Mouse (Mus musculus) stomach, embryonic 16.5 days (tissue): Measurements from ENCODE around the gene Acbd5. TPM values are rescaled to one million over a fixed set of nuclear protein-coding genes. Genes with fewer than 3 reads are reported as not detected.
A peak's percentile ranks its signal among the peaks of the same experiment; 100 is the strongest.

Source experiments
- ATAC-seq: fragments of 200-750 bp; cut with Nextera tagmentation; 2 replicates; pipeline ENCODE4 v1.8.0; 2017; ENCODE audit warnings: moderate number of reproducible peaks, moderate TSS enrichment; ENCODE audit not compliant: insufficient read depth, low FRiP score
- H3K27ac ChIP-seq: fragments of 300-500 bp; sonication (generic); 2 replicates; pipeline ENCODE4 v1.5.1; 2014; ENCODE audit warnings: low read length
- H3K27me3 ChIP-seq: fragments of 300-500 bp; sonication (generic); 2 replicates; pipeline ENCODE4 v1.6.1; 2014; ENCODE audit warnings: low read length, control low read depth, mixed read lengths; ENCODE audit not compliant: control insufficient read depth, insufficient read depth
- H3K36me3 ChIP-seq: fragments of 300-500 bp; sonication (generic); 2 replicates; pipeline ENCODE4 v1.6.1; 2014; ENCODE audit warnings: low read length; ENCODE audit not compliant: control insufficient read depth, insufficient read depth
- H3K4me1 ChIP-seq: fragments of 300-500 bp; sonication (generic); 2 replicates; pipeline ENCODE4 v1.6.1; 2014; ENCODE audit warnings: low read length, control low read depth, mixed read lengths; ENCODE audit not compliant: control insufficient read depth, insufficient read depth
- H3K4me2 ChIP-seq: fragments of 300-500 bp; sonication (generic); 2 replicates; pipeline ENCODE4 v1.6.1; 2014; ENCODE audit warnings: low read depth, low read length, mixed read lengths
- H3K4me3 ChIP-seq: fragments of 300-500 bp; sonication (generic); replicated peaks from 2 replicates; pipeline ENCODE4 v1.5.1; 2014; ENCODE audit warnings: mild to moderate bottlenecking, low read length
- H3K9ac ChIP-seq: fragments of 300-500 bp; sonication (generic); 2 replicates; pipeline ENCODE4 v1.6.1; 2014; ENCODE audit warnings: low read length
- H3K9me3 ChIP-seq: fragments of 300-500 bp; sonication (generic); replicated peaks from 2 replicates; pipeline ENCODE4 v1.6.1; 2016; ENCODE audit warnings: low read length, control low read depth; ENCODE audit not compliant: control insufficient read depth
- WGBS: fragments of 180-500 bp; shearing (Covaris S2); extraction: QIAGEN DNeasy Blood & Tissue Kit; methylation state at CpG from one replicate; pipeline ENCODE4 v1.1.7; 2014; 5-methylcytosine and 5-hydroxymethylcytosine counted together
- polyA plus RNA-seq: library from polyadenylated mRNA; unstranded; fragments of >200 nt; fragmentation: Nextera tagmentation; extraction: Ambion mirVana; gene quantifications from 2 replicates; pipeline ENCODE4 v1.2.1, GENCODE M21; 2015

Acbd5 gene
- polyA plus RNA-seq, 1 experiment from 2014 or later: 41.8 TPM

DNA sequence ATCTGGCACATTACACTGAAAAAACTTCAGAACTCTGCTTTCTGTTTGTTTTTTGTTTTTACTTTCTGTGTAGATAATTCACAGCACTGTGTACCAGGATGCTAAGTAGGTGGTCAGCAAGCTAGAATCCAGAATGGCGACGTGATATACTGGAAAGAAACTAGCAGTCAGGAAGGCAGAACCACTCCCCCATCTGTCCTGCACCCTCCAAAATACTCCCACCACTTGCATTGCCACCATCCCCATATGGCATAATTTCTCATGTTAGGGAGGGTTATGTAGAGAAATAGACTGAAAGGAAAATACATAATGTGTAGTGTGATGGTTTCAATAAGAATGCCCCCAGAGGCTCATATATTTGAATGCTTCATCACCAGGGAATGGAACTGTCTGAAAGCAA lies 16.1 kb upstream of the Acbd5 start:
- no peak overlapping the region for H3K9ac ChIP-seq
- no peaks in the 10 kb centered on the region for H3K36me3 ChIP-seq
- H3K27me3 ChIP-seq: no peaks in the 10 kb centered on the region
- no peak for ATAC-seq
- H3K27ac ChIP-seq: no peak overlapping the region
- H3K4me1 ChIP-seq: no peaks in the 10 kb centered on the region
- 80% methylated on average over 2 of the region's 2 CpGs for WGBS
- H3K4me3 ChIP-seq: no peak overlapping the region
- no peak overlapping the region for H3K4me2 ChIP-seq
- H3K9me3 ChIP-seq: no peaks in the 10 kb centered on the region

DNA sequence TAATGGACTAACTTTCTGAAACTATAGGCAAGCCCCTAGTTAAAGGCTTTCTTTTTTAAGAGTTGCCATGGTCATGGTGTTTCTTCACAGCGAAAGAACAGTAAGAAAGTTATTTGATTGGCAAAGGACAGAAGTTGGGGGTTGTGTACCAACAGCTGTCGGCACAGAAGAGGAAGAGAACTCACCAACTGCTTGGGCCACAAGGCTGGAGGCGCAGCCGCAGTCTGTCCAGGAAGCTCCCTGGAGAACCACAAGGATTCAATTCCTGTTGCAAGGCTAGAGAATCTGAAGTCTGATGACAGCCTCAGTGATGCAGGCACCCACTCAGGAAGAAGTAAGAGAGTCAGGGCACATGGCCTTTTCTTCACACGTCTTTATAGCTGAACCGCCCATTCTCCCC lies 15.4 kb upstream of the Acbd5 start:
- Histone ChIP-seq H3K4me3 (no peak overlapping the region), H3K4me1 (no peaks in the 10 kb centered on the region), H3K4me2 (no peak overlapping the region), H3K27me3 (no peaks in the 10 kb centered on the region), H3K9me3 (no peaks in the 10 kb centered on the region), H3K27ac (no peak overlapping the region), H3K36me3 (no peaks in the 10 kb centered on the region), H3K9ac (no peak overlapping the region)
- WGBS: 69% methylated on average over 6 of the region's 6 CpGs
- no peak for ATAC-seq

DNA sequence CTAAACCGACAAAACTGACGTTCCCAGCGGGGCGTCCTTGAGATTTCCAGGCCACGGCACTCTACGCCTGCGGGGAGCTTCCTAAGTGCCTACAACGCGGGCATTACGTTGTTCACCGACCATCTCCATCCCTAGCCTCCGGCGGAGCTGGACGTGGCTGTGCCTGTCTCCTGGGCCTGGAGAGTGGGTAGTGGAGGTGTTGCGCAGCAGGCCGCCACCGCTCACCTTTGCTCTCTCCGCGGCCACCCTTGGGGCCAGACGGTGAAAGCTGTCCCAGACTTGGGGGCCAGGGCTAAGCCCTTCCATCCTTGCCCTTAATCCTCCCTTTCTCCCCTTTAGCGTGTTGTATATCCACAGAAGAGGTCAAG lies 387 bp downstream of the Acbd5 start:
- H3K27ac ChIP-seq: peak overlapping the region; percentile 98
- no peaks in the 10 kb centered on the region for H3K36me3 ChIP-seq
- H3K9ac ChIP-seq: peak overlapping the region; percentile 93
- ATAC-seq: peak; percentile 67
- peak overlapping the region; percentile 79 for H3K4me3 ChIP-seq
- H3K4me2 ChIP-seq: peak overlapping the region; percentile 98
- H3K27me3 ChIP-seq: no peaks in the 10 kb centered on the region
- 1% methylated on average over 21 of the region's 21 CpGs for WGBS
- H3K4me1 ChIP-seq: 0 out of 2 replicates have a peak, but pooled peaks cover 3% of the 10 kb centered on the region
- H3K9me3 ChIP-seq: no peaks in the 10 kb centered on the region

DNA sequence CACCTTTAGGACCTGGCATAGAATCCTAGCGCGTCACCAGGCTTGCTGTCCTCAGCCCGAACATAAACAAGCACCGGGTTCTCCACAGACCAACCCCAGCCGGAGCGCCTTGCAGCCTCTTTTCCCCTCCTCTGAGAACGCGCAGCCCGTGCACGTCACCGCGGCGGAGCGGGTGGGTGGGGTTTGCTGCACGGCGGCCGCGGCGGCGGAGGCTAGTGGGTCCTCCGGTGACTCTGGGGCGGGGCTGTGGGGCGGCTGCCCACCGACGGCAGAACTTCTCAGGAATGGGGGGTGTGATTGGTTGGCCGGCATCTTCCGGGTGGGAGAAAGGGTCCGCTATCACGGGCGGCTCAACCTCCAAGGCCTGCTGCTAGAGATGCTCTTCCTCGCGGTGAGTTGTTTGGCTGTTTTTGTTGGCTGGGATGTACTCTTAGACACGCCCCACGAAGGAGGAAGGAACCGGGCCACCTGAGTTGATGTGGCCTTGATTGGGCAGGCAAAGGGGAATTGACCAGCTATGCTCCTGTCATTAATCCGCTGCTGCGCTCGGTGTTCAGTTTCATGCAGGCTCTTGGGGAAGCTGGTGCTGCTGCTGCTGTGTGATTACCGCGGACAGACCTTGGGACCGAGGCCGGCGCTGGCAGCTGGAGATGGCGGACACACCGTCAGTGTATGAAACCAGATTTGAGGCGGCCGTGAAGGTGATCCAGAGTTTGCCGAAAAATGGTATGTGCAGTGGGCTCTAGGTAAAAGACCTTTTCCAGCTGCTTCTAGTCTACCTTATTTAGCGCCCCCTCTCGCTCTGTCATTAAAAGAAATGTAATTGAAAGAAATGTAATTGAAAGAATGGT lies 1.2 kb downstream of the Acbd5 start:
- Histone ChIP-seq H3K4me3 (peak overlapping the region; percentile 79), H3K36me3 (no peaks in the 10 kb centered on the region), H3K9ac (peak overlapping the region; percentile 93), H3K4me2 (peak overlapping the region; percentile 98), H3K4me1 (0 out of 2 replicates have a peak, but pooled peaks cover 3% of the 10 kb centered on the region), H3K27ac (peak overlapping the region; percentile 98), H3K27me3 (no peaks in the 10 kb centered on the region), H3K9me3 (no peaks in the 10 kb centered on the region)
- WGBS: 0% methylated on average over 50 of the region's 50 CpGs
- peak; percentile 93 for ATAC-seq

DNA sequence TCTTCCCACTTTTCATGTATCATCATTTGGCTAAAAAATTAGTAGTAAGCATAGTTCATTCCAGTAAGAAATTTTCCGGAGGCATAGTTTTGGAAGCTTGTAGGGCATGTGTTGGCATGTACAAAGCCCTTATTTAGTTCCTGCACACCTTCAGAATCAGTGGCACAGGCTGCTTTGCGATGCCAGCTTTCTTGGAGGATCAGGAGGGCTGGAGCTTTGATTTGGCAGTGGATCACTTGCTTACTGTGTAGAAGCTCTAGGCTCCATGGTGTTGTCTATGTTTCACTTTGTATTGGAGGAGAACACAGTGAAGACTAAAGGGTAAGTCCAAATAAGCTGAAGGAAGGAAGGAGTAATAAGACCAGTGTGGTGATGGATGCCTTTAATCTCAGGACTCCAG lies 2.5 kb downstream of the Acbd5 start:
- H3K36me3 ChIP-seq: no peaks in the 10 kb centered on the region
- 91% methylated on average over 2 of the region's 2 CpGs for WGBS
- no peak overlapping the region for H3K4me3 ChIP-seq
- no peaks in the 10 kb centered on the region for H3K27me3 ChIP-seq
- ATAC-seq: no peak
- H3K4me2 ChIP-seq: no peak overlapping the region
- H3K9ac ChIP-seq: no peak overlapping the region
- no peak overlapping the region for H3K27ac ChIP-seq
- H3K4me1 ChIP-seq: 0 out of 2 replicates have a peak, but pooled peaks cover 3% of the 10 kb centered on the region
- no peaks in the 10 kb centered on the region for H3K9me3 ChIP-seq

DNA sequence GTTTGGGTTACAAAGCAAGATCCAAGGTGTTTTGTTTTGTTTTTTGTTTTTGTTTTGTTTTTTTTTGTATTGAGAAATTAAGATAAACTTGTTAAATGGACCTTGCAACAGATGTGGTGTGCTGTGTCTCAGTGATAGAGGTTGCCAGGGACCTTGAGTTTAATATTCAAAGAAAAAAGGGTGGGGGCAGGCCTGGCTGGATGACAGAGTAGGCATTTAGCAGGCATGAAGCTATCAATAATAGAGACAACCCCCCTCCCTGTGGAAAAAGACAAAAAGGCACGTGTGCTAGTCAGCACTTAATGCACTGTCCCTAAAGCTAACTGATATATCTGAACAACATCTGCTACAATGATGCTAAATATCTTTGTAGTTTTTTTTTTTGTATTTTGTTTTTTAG lies 3.4 kb downstream of the Acbd5 start:
- Histone ChIP-seq H3K27ac (no peak overlapping the region), H3K27me3 (no peaks in the 10 kb centered on the region), H3K9me3 (no peaks in the 10 kb centered on the region), H3K4me2 (no peak overlapping the region), H3K4me3 (no peak overlapping the region), H3K36me3 (no peaks in the 10 kb centered on the region), H3K4me1 (0 out of 2 replicates have a peak, but pooled peaks cover 3% of the 10 kb centered on the region), H3K9ac (no peak overlapping the region)
- ATAC-seq: no peak
- 73% methylated on average over 1 of the region's 1 CpGs for WGBS

DNA sequence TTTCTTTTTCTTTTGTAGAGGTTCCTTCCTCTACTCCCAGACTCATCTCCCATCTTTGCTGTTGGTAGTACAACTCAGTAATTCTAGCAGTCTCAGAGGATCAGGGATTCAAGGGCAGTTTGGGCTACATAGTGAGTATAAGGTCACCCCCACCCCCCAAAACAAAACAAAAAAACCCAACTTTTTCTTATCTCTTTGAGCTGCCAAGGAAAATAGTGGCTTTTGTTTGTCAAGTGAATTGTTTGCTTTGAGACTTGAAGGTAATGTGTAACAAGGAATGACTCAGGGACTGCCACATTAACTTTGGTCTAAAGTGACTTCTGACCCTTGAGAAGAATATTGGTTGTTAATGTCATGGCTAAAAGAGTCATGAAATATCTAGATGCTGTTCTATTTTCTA lies 7.9 kb downstream of the Acbd5 start:
- Histone ChIP-seq H3K4me1 (no peaks in the 10 kb centered on the region), H3K27me3 (no peaks in the 10 kb centered on the region), H3K9me3 (no peaks in the 10 kb centered on the region), H3K9ac (no peak overlapping the region), H3K36me3 (peaks cover 14% of the 10 kb centered on the region; the same call in 1 of the 2 replicates), H3K4me2 (no peak overlapping the region), H3K27ac (no peak overlapping the region), H3K4me3 (no peak overlapping the region)
- ATAC-seq: no peak

DNA sequence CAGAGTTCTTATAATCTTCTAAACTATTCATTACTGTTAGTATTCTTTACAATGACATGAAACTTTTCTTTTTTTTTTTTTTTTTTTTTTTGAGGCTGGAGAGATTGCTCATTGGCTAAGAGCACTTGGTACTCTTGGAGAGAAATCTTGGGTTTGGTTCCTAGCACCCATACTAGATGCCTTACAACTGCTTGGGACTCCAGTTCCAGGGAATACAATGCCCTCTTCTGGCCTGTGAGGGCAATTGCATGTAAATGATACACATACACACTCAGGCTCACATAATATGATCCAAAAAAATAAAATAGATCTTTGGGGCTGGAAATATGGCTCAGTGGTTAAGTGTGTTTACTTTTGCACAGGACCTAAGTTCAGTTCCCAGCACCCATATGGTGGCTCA lies 8.8 kb downstream of the Acbd5 start:
- Histone ChIP-seq H3K4me1 (no peaks in the 10 kb centered on the region), H3K4me2 (no peak overlapping the region), H3K9me3 (no peaks in the 10 kb centered on the region), H3K4me3 (no peak overlapping the region), H3K27ac (no peak overlapping the region), H3K27me3 (no peaks in the 10 kb centered on the region), H3K36me3 (peaks cover 14% of the 10 kb centered on the region; the same call in 1 of the 2 replicates), H3K9ac (no peak overlapping the region)
- no peak for ATAC-seq

DNA sequence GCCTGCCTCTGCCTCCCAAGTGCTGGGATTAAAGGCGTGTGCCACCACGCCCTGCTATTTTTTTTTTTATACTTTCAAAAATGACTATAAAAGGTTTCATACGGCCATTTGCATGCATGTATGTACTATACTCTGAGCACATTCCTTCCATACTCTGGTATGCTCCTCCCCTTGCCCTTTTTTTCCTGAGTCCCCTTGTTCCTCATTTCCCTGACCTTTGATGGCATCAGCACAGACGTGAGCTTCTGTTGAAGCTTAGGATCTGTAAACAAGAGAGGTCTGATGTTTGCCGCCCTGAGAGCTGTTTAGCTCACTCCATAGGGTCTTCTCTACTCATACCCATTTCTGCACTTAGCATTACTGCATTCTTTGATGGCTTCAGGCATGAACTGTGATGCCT lies 9.7 kb downstream of the Acbd5 start:
- Histone ChIP-seq H3K9ac (no peak overlapping the region), H3K9me3 (no peaks in the 10 kb centered on the region), H3K27ac (no peak overlapping the region), H3K4me2 (no peak overlapping the region), H3K4me3 (no peak overlapping the region), H3K27me3 (no peaks in the 10 kb centered on the region), H3K4me1 (no peaks in the 10 kb centered on the region), H3K36me3 (peaks cover 14% of the 10 kb centered on the region; the same call in 1 of the 2 replicates)
- WGBS: 82% methylated on average over 5 of the region's 5 CpGs
- no peak for ATAC-seq
